Mouse (Mus musculus) small intestine, adult 2 months (tissue): ENCODE data around the gene Ctdsp2. TPM values are rescaled to one million over a fixed set of nuclear protein-coding genes. Genes with fewer than 3 reads are reported as not detected.
A peak's percentile ranks its signal among the peaks of the same experiment; 100 is the strongest.

Experiments
- H3K27ac ChIP-seq: fragments of 200-500 bp; 2 replicates; pipeline ENCODE4 v1.5.1; 2012; ENCODE audit warnings: low read depth, low read length, control low read depth, inconsistent platforms; ENCODE audit not compliant: insufficient read depth
- H3K27me3 ChIP-seq: fragments of 200-500 bp; 2 replicates; pipeline ENCODE4 v1.6.1; 2012; ENCODE audit warnings: mild to moderate bottlenecking, moderate library complexity, low read length, inconsistent platforms; ENCODE audit not compliant: control insufficient read depth, insufficient read depth
- H3K36me3 ChIP-seq: fragments of 200-500 bp; 2 replicates; pipeline ENCODE4 v1.6.1; 2012; ENCODE audit warnings: mild to moderate bottlenecking, low read length, control low read depth, inconsistent platforms; ENCODE audit not compliant: control insufficient read depth, insufficient read depth
- H3K4me1 ChIP-seq: fragments of 200-500 bp; 2 replicates; pipeline ENCODE4 v1.6.1; 2012; ENCODE audit warnings: low read length, inconsistent platforms, mixed read lengths; ENCODE audit not compliant: control insufficient read depth, insufficient read depth, insufficient read length
- H3K4me3 ChIP-seq: fragments of 200-500 bp; 2 replicates; pipeline ENCODE4 v1.5.1; 2012; ENCODE audit warnings: low read depth, mild to moderate bottlenecking, control low read depth, inconsistent platforms, low read length, moderate library complexity
- CTCF ChIP-seq: fragments of 200-500 bp; IDR thresholded peaks from 2 replicates; pipeline ENCODE4 v1.5.1; 2012; ENCODE audit warnings: low read depth, mild to moderate bottlenecking, control low read depth, inconsistent platforms, low read length, moderate library complexity, mixed read lengths; ENCODE audit not compliant: insufficient replicate concordance, insufficient read length; ENCODE audit errors: extremely low read depth
- POLR2A ChIP-seq: fragments of 200-500 bp; IDR thresholded peaks from 2 replicates; pipeline ENCODE4 v1.6.1; 2012; ENCODE audit warnings: low read depth, mild to moderate bottlenecking, control low read depth, inconsistent platforms, low read length, moderate library complexity
- WGBS: fragments of 180-500 bp; shearing (Covaris S2); methylation state at CpG from one replicate; pipeline ENCODE4 v1.1.7; 2018; 5-methylcytosine and 5-hydroxymethylcytosine counted together
- polyA plus RNA-seq: library from polyadenylated mRNA; depleted of rRNA; stranded (reverse); fragments of >200 nt; gene quantifications from 2 replicates; pipeline ENCODE4 v1.2.3, GENCODE M21; 2012

Ctdsp2 gene
- polyA plus RNA-seq, 1 experiment: 118 TPM

DNA sequence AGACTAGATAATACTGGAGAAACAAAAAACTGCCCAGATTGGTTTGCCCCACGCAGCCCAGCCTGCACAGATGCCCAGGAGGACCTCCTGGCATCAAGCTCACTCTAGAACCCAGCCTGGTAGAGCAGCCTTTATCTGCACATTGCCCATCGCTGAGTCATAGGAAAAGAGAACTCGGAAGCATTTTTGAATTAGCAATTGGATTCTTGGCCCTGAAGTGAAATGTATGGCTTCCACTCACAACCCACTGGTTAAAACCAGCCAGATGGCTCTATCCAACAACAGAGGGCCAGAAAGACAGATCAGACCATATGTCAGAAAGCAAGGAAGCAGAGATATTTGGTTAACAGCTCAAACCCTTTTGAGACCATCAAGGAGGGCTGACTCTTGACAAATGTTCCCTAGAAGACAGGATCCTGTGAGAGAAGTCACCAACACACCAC lies 25.5 kb upstream of the Ctdsp2 start:
- WGBS: 79% methylated on average over 3 of the region's 3 CpGs
- no peak overlapping the region for H3K4me3 ChIP-seq
- no peak for TF ChIP-seq POLR2A
- TF ChIP-seq CTCF: no peak
- peaks cover 16% of the 10 kb centered on the region for H3K4me1 ChIP-seq
- no peaks in the 10 kb centered on the region for H3K36me3 ChIP-seq
- no peak overlapping the region for H3K27ac ChIP-seq
- H3K27me3 ChIP-seq: no peaks in the 10 kb centered on the region

DNA sequence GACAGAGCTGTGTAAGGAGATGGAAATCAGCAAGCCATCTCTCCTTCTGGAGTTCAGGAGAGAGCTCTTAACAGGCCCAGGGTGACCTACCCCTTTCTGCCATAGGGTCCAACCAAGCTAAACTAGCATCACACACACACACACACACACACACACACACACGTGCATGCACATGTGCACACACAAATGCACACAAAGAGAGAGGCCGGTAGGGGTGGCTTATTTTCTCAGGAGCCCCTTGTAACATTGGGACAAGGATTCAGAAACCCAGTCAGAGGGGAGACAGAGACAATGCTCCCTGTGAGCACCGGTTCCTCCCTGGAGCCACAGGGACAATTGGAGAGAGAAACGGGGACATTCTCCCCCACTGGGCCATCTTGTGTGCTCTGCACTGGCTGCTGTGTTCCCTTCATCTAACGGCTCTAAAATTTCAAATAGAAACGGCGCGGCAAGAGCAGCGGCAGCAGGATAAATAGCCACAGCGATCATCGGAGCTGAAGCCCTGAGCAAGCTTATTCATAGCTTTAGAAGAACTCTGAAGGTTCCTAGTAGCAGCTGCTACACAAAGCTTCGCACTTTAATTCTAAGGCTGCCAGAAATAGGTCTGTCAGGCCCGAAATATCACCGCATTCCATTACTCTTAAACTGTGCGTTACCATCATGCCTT lies 21.7 kb upstream of the Ctdsp2 start:
- Histone ChIP-seq H3K36me3 (no peaks in the 10 kb centered on the region), H3K4me3 (no peak overlapping the region), H3K27me3 (no peaks in the 10 kb centered on the region), H3K27ac (no peak overlapping the region), H3K4me1 (peaks cover 13% of the 10 kb centered on the region)
- TF ChIP-seq POLR2A: no peak
- no peak for TF ChIP-seq CTCF
- 80% methylated on average over 15 of the region's 15 CpGs for WGBS

DNA sequence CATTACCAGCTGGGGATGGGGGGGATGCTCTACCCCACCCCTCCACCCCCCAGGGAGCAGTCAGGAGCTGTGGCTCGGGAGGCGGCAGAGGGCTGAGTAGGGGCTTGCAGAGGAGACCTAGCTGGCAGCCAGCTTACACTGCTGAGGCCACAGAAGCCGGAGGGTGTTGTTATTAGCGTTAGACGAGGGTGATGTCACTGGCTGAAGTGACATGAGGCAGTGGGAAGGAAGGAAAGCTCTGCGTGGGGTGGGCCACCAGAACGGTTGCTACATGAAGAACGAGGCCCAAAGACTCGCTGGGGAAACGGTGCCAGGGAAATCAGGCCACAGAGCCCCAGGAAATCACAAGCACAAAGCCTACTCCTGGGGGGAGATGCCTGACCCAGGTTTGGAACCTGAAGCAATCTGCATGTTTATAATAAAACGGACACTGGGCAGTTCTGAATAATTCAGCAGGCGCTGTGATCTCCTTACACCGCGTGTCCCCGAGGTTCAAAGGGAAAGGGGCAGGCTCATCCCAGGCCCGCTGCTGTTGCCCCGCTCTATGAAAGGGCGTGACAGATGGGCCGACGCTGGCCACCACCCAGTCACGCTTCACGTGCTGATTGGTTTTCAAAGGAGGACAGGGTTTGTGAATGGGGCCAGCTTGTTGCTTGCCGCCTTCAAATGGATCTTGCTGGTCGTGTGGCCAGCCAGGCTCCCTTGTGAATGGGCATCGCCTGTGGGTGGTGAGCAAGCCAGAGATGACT lies 21.0 kb upstream of the Ctdsp2 start:
- WGBS: 19% methylated on average over 25 of the region's 25 CpGs
- peaks cover 13% of the 10 kb centered on the region for H3K4me1 ChIP-seq
- H3K27ac ChIP-seq: no peak overlapping the region
- peak overlapping the region; percentile 25; the same call in 1 of the 2 replicates for H3K4me3 ChIP-seq
- no peaks in the 10 kb centered on the region for H3K27me3 ChIP-seq
- TF ChIP-seq POLR2A (no peak), CTCF (no peak)
- no peaks in the 10 kb centered on the region for H3K36me3 ChIP-seq

DNA sequence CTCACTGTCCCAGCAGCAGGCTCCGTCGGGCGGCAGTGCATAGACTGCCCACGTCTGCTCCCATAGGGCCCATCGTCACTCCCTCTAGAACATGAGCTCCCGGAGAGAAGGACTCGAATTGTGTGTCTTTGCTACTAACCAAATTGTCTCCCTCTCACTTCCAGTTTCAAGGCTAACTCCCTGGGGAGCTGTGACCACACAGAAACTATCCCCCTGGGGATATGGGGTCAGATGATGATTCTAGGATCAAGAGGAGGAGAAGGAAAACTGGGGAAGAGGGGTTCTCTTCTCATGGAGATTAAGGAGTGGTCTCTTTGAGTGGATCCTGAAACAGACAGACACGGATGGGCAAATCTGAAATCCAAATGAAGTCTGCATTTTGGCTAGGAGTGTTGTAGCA lies 18.0 kb upstream of the Ctdsp2 start:
- WGBS: 74% methylated on average over 8 of the region's 8 CpGs

DNA sequence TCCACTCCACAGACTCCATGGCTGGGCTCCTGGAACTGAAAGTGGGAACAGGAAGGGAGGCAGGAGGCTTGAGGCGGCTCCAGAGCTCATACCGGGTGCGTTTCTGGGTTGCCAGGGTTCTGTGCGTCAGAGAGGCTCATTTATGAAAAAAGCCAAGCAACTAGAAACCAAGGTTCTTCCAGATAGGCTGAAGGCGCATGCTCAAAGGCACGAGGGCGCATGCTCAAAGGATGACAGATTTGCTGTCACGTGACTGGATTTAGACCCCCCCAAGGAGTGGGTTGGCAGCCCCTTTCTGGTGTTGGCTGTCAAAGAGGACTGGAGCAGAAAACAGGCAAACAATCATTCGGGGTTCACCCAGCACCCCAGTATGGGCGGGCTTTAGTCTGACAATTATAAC lies 16.8 kb upstream of the Ctdsp2 start:
- TF ChIP-seq POLR2A: no peak
- TF ChIP-seq CTCF: no peak
- no peak overlapping the region for H3K4me3 ChIP-seq
- 0 out of 2 replicates have a peak overlapping the region, but pooled peaks have one; percentile 4 for H3K27ac ChIP-seq
- H3K36me3 ChIP-seq: no peaks in the 10 kb centered on the region
- WGBS: 81% methylated on average over 10 of the region's 10 CpGs
- no peaks in the 10 kb centered on the region for H3K27me3 ChIP-seq
- H3K4me1 ChIP-seq: peaks cover 13% of the 10 kb centered on the region

More for the DNA sequence above, 18.0 kb upstream of the Ctdsp2 start:
- no peak overlapping the region for H3K27ac ChIP-seq
- no peak overlapping the region for H3K4me3 ChIP-seq
- TF ChIP-seq CTCF: no peak
- TF ChIP-seq POLR2A: no peak
- no peaks in the 10 kb centered on the region for H3K36me3 ChIP-seq
- no peaks in the 10 kb centered on the region for H3K27me3 ChIP-seq
- H3K4me1 ChIP-seq: peaks cover 13% of the 10 kb centered on the region

DNA sequence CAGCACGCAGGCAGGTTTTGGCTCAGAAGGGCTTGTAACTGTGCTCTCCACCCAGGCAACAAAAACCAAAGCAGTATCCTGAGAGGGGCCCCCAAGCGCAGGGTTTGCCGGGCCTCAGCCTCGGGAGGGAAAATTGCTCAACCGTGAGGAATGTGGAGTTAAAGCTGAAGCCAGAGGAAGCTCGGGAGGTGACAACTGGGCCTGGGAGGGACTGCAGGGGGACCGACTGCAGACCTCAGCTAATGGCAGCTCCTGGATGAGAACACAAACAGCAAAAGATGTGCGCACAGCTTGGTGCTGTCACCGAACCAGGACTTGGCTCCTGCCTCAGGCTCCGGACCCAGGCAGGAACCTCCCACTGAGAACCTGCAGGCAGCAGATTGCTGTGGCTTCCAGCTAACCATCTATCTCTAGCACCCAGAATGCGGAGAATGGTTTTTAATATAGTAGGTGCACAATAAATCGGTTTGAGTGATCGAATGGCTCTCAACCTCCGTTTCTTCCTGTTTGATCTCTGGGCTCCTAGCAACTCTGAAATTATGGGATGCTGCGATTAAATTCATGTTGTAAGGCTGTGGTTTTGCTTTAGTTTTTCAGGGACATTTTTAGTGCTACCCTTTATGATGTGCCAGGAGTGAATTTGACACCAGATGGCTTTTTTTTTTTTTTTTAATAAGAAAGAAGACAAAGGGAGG lies 16.1 kb upstream of the Ctdsp2 start:
- Histone ChIP-seq H3K4me3 (no peak overlapping the region), H3K27ac (peak overlapping the region; percentile 46; the same call in 1 of the 2 replicates), H3K36me3 (no peaks in the 10 kb centered on the region), H3K4me1 (peaks cover 10% of the 10 kb centered on the region), H3K27me3 (no peaks in the 10 kb centered on the region)
- 53% methylated on average over 15 of the region's 15 CpGs for WGBS
- TF ChIP-seq CTCF: no peak
- no peak for TF ChIP-seq POLR2A

DNA sequence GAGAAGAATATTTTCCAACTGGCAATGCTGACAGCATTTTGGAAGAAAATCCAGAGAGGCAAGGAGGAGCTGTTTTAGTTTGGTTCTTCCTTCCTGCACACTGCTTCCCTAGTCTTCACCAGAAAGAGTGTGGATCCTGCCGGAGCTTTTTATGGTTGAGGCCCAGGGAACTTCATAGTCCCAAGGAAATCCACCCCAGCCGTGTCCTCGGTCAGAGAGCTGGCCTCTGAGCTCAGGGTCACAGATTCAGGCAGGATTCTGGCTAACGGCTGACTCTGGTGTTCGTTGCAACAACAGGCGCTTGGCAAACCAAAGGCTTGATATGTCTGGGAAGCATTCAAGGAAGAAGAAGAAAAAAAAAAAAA lies 15.6 kb upstream of the Ctdsp2 start:
- no peaks in the 10 kb centered on the region for H3K36me3 ChIP-seq

More for the DNA sequence above, 15.6 kb upstream of the Ctdsp2 start:
- WGBS: 52% methylated on average over 6 of the region's 6 CpGs
- Histone ChIP-seq H3K4me3 (no peak overlapping the region), H3K27me3 (no peaks in the 10 kb centered on the region), H3K4me1 (peaks cover 4% of the 10 kb centered on the region), H3K27ac (no peak overlapping the region)
- TF ChIP-seq POLR2A (no peak), CTCF (no peak)
